Mouse (Mus musculus): ENCODE results near the gene Slc23a3. TPM values are rescaled to one million over a fixed set of nuclear protein-coding genes. Genes with fewer than 3 reads are reported as not detected.

Gene Slc23a3
- polyA plus RNA-seq (2015; fragmentation: Nextera tagmentation; extraction: Ambion mirVana): 0.09 TPM in 1 of 2 replicates, not detected in the other

DNA sequence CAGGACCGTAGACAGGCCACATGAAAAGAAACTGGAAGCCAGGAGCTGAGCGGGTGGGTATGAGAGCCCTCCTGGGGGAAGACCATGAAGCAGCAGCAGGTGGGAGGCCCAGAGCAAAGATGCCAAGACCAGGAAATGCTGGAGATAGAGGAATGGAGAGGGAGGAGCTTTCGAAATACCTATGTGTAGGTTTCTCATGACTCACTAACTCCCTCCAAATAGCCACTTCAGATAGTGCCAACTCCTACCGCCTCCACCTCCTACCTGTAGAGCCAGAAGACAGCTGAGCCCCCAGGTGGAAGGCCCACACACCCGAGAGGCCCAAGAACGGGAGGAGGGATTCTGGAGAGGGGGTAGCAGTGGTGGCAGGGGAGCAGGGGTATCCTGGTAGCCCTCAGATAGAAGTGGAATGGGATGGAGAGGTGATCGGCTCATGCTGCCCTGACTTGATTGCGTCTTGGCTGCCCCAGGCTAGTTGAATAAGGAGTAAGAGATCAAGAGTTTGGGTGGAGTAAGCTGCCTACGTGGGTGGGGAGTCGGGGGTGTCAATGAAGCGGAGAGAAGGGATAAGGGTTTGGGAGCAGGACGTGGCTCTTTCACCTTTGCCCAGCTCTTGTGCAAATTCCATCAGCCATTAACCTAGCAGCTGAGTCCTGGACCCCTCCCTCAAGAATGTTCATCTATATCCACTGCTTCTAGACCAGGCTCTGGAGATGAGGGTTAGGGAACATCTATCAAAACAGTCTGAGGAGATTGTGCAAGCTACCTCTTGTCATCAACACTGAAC lies at the start of gene Slc23a3:
Slc23a3 (minus strand) TSS at position 470 of the 787 bp plus-strand sequence.
- Histone ChIP-seq H3K9me3 (no peaks in the 10 kb centered on the region), H3K4me1 (replicated peaks) (no peaks in the 10 kb centered on the region), H3K27me3 (peaks cover 10% of the 10 kb centered on the region), H3K4me3 (no peak within 1 kb of the TSS), H3K36me3 (peaks cover 36% of the 10 kb centered on the region), H3K9ac (no peak within 1 kb of the TSS), H3K4me2 (no peak within 1 kb of the TSS), H3K27ac (no peak within 1 kb of the TSS)
- no peak for ATAC-seq (ENCODE audit: low FRiP score)
- WGBS: 67% methylated on average over 12 of the region's 12 CpGs

DNA sequence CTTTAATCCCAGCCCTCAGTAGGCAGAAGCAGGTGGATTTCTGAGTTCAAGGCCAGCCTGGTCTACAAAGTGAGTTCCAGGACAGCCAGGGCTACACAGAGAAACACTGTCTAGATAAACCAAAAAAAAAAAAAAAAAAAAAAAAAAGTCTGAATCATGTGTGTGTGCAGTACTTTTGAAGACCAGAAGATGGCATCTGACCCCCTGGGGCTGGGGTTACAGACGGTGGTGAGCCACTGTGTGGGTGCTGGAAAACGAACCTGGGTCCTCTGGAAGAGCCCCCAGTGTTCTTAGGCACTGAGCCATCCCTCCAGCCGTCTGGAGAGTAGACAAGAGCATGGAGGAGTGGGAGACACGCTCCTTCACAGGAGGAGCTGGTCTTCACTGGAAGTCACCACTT lies 48.5 kb upstream of the Slc23a3 start:
- Histone ChIP-seq H3K36me3 (peaks cover 70% of the 10 kb centered on the region), H3K4me2 (no peak overlapping the region), H3K4me3 (no peak overlapping the region), H3K9me3 (no peaks in the 10 kb centered on the region), H3K9ac (no peak overlapping the region), H3K27ac (no peak overlapping the region), H3K4me1 (replicated peaks) (peaks cover 30% of the 10 kb centered on the region), H3K27me3 (no peaks in the 10 kb centered on the region)
- no peak for ATAC-seq (ENCODE audit: low FRiP score)
- 73% methylated on average over 4 of the region's 4 CpGs for WGBS

DNA sequence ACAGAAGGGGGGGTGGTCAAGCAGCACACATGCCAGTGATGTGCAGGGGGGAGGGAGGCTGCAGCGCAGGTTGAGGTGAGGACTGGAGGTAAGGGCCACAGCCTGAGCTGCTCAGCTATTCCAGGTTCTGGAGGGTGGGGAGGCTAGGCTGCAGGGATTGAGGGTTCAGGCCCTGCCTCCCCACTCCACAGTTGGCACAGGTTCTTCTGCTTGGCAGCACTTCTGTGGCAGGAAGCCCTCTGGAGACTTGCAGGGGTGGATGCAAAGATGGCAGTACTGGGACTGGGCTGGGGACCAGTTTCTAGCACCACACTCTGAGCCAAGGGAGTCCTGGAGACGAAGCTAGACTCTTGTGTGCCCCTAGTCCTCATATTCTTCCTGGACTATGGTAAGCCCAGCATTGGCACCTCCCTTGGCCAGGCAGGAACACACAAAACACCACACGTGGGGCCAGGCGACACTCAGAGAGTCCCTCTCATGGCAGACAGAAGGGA lies 47.7 kb upstream of the Slc23a3 start:
- Histone ChIP-seq H3K36me3 (peaks cover 69% of the 10 kb centered on the region), H3K27ac (no peak overlapping the region), H3K4me1 (replicated peaks) (peaks cover 30% of the 10 kb centered on the region), H3K27me3 (no peaks in the 10 kb centered on the region), H3K4me2 (no peak overlapping the region), H3K9me3 (no peaks in the 10 kb centered on the region), H3K9ac (no peak overlapping the region), H3K4me3 (no peak overlapping the region)
- WGBS: 83% methylated on average over 4 of the region's 4 CpGs
- no peak for ATAC-seq (ENCODE audit: low FRiP score)

DNA sequence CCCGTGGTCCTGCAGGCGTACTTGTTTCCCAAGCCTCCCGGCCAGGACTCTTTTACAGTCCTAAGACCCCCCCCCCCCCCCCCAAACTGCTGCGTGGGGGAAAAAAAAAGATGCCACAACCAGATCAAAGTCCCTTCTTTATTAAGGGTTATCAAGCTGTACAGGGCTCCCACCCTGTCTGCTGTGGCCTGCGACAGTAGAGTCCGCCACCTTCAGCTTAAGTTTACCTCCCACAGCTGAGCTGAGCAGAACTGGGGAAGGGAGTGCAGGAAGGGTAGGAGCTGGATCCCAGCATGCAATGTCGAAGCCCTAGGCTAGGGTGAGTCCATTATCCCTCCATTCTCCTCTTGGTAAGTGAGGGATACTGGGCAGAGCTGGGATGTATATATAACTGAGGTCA lies 47.1 kb upstream of the Slc23a3 start:
- Histone ChIP-seq H3K36me3 (peaks cover 69% of the 10 kb centered on the region), H3K4me1 (replicated peaks) (peaks cover 30% of the 10 kb centered on the region), H3K27ac (no peak overlapping the region), H3K4me2 (peak overlapping the region; percentile 100), H3K9me3 (no peaks in the 10 kb centered on the region), H3K27me3 (no peaks in the 10 kb centered on the region), H3K9ac (no peak overlapping the region), H3K4me3 (peak overlapping the region; percentile 59)
- WGBS: 49% methylated on average over 6 of the region's 7 CpGs
- ATAC-seq (ENCODE audit: low FRiP score): no peak

DNA sequence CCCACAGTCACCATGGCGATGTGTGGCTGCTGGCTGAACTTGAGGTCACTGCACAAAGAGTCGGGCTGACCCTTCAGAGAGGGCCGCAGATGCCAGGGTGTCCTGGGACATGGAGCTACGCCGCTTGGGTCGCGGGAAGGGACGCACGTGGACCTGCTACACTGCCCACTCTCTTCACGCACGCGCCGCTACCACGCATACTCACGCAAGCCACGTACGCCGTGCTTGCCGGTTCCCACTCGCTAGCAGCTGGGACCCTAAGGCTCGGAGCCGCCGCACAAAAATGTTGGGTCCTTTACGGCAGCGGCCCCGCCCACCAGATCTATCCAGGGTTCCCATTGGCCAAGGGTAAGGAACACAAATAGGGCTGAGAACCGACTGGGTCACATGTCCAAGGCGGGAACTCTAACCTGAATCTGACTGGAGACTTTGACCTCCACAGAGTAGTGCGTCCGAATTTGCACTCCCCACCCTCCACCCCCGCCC lies 46.5 kb upstream of the Slc23a3 start, which contains the start of gene Abcb6:
Abcb6 (minus strand) TSS at position 288 of the 486 bp plus-strand sequence.
- peaks cover 30% of the 10 kb centered on the region for H3K4me1 ChIP-seq (replicated peaks)
- peak within 1 kb of the TSS; percentile 84 for H3K9ac ChIP-seq

DNA sequence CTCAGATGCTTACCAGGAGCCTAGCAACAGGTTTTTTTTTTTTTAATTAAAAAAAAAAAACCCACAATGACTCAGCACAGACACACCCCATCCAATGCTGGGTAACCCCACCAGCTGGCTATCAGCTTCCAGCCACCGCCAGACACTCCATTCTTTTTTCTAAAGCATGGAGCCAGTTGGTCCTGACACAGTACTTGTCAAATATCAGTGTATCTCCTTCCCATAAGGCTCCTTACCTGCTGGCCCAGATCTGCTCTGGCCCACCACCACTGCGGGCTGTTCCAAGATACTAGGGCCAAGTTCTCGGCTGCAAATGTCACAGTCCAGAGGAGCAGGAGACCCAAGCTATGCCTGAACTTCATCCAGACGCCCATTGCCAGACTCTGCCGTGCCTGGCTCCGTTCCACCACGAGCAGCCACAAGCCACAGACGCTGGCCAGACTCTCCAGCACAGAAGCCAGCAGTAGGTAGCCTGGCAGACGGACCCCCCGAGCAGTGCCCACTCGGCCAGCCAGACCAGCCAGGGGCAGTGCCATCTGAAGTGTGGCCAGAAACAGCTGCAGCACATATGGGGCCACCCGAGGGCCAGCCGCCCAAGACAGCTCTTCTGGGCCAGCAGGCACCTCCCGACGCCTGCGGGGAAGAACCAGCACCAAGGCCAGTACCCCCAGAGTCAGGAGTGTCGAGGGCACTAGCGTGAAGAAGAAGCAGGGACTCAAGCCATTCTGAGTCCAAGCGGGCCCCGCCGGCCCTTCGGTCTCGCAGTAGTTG lies 45.8 kb upstream of the Slc23a3 start:
- Histone ChIP-seq H3K4me1 (replicated peaks) (peaks cover 30% of the 10 kb centered on the region), H3K27ac (peak overlapping the region; percentile 81), H3K9me3 (no peaks in the 10 kb centered on the region), H3K36me3 (peaks cover 69% of the 10 kb centered on the region), H3K9ac (peak overlapping the region; percentile 84), H3K4me3 (peak overlapping the region; percentile 59), H3K4me2 (peak overlapping the region; percentile 100), H3K27me3 (no peaks in the 10 kb centered on the region)
- 10% methylated on average over 23 of the region's 23 CpGs for WGBS
- ATAC-seq (ENCODE audit: low FRiP score): peak; percentile 60

More for the DNA sequence above, 46.5 kb upstream of the Slc23a3 start, which contains the start of gene Abcb6:
- H3K9me3 ChIP-seq: no peaks in the 10 kb centered on the region
- under 1% methylated on average over 31 of the region's 31 CpGs for WGBS
- H3K4me2 ChIP-seq: peak within 1 kb of the TSS; percentile 100
- H3K36me3 ChIP-seq: peaks cover 69% of the 10 kb centered on the region
- H3K27ac ChIP-seq: peak within 1 kb of the TSS; percentile 81
- no peaks in the 10 kb centered on the region for H3K27me3 ChIP-seq
- peak; percentile 91 for ATAC-seq (ENCODE audit: low FRiP score)
- H3K4me3 ChIP-seq: peak within 1 kb of the TSS; percentile 59

DNA sequence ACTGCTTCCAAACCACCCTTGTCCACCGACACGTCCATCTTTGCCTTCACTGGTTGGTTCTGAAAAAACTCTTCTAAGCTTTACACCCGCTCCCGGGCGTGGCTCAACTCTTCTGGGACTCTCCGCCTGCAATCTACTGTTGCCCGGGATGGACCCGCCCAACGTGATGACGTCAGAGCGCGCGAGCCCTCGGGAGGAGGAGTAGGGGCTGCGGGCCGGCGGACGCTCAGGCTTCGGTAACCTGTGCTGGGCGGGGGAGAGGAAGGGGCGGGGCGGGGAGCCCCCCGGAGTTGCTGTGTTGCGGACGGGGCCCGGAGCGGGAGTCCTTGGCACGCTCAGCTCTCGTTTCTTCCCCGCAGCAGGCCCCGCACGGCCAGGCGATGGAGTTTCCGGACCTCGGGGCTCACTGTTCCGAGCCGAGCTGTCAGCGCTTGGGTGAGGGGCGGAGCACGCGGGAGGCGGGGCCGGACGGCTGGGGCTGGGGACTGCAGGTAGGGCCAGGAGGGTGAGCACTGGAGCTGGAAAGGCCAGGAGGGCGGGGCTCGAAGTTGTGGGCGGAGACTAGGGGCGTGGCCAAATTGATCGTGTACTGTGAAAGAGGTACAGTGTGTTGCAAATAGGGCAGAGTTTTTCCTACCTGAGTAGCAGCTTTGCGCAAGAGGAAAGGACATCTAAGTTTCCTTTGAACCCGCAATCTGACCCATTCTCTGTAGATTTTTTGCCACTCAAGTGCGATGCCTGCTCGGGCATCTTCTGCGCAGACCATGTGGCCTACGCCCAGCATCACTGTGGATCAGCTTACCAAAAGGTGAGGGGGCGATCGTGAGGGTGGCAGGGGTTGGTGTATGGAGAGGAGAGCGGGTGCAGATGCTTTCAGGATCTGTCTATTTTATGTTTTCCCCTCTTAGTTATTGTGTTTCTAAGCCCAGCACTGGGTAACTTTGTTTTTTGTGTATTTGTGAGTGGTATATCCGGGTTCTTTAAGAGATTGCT lies 35.1 kb upstream of the Slc23a3 start, which contains the start of gene Zfand2b:
Zfand2b (plus strand) TSS at position 175 of the 993 bp plus-strand sequence.
- peak within 1 kb of the TSS; percentile 72 for H3K4me3 ChIP-seq
- H3K36me3 ChIP-seq: peaks cover 36% of the 10 kb centered on the region
- ATAC-seq (ENCODE audit: low FRiP score): peak; percentile 96
- peak within 1 kb of the TSS; percentile 75 for H3K4me2 ChIP-seq
- no peaks in the 10 kb centered on the region for H3K27me3 ChIP-seq
- under 1% methylated on average over 58 of the region's 59 CpGs for WGBS
- H3K9me3 ChIP-seq: no peaks in the 10 kb centered on the region
- H3K9ac ChIP-seq: peak within 1 kb of the TSS; percentile 76
- H3K27ac ChIP-seq: peak within 1 kb of the TSS; percentile 94
- peaks cover 15% of the 10 kb centered on the region for H3K4me1 ChIP-seq (replicated peaks)

DNA sequence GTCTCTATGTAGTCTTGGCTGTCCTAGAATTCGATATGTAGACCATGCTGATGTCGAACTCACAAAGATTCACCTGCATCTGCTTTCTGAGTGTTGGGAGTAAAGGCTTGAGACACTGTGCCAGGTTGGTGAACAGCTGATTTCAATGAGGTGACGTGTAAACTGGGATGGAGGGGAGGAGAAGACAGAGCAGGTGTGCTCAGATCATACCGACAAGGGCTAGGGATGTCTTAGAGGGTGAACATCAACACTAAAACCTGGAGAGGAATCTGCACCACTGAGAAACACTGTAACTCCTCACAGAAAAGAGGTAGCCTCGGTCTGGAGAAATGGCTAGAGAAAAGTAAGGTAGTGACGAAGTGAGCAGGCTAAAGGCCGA lies 34.4 kb upstream of the Slc23a3 start:
- WGBS: 8% methylated on average over 7 of the region's 7 CpGs
- Histone ChIP-seq H3K4me1 (replicated peaks) (peaks cover 15% of the 10 kb centered on the region), H3K36me3 (peaks cover 30% of the 10 kb centered on the region), H3K27me3 (no peaks in the 10 kb centered on the region), H3K4me3 (peak overlapping the region; percentile 72), H3K9ac (peak overlapping the region; percentile 76; the same call in 1 of the 2 replicates), H3K4me2 (peak overlapping the region; percentile 75), H3K27ac (peak overlapping the region; percentile 56), H3K9me3 (no peaks in the 10 kb centered on the region)
- ATAC-seq (ENCODE audit: low FRiP score): peak; percentile 53

DNA sequence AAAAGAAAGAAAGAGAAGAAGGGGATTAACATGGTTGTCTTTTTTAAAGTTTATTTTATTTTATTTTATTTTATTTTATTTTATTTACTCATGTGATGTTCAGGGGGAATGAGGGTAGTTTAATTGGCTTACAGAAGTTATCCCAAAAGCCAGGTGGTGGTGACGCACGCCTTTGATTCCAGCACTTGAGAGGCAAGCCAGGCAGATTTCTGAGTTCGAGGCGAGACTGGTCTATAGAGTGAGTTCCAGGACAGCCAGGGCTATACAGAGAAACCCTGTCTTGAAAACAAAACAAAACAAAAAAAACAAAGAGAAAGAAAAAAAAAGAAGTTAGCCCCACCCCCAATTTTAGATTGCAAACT lies 26.5 kb upstream of the Slc23a3 start:
- H3K27me3 ChIP-seq: no peaks in the 10 kb centered on the region
- WGBS: 84% methylated on average over 4 of the region's 4 CpGs
- H3K4me2 ChIP-seq: no peak overlapping the region
- no peaks in the 10 kb centered on the region for H3K9me3 ChIP-seq
- ATAC-seq (ENCODE audit: low FRiP score): no peak
- H3K9ac ChIP-seq: no peak overlapping the region
- H3K4me3 ChIP-seq: no peak overlapping the region
- H3K27ac ChIP-seq: no peak overlapping the region
- H3K36me3 ChIP-seq: no peaks in the 10 kb centered on the region
- no peaks in the 10 kb centered on the region for H3K4me1 ChIP-seq (replicated peaks)

DNA sequence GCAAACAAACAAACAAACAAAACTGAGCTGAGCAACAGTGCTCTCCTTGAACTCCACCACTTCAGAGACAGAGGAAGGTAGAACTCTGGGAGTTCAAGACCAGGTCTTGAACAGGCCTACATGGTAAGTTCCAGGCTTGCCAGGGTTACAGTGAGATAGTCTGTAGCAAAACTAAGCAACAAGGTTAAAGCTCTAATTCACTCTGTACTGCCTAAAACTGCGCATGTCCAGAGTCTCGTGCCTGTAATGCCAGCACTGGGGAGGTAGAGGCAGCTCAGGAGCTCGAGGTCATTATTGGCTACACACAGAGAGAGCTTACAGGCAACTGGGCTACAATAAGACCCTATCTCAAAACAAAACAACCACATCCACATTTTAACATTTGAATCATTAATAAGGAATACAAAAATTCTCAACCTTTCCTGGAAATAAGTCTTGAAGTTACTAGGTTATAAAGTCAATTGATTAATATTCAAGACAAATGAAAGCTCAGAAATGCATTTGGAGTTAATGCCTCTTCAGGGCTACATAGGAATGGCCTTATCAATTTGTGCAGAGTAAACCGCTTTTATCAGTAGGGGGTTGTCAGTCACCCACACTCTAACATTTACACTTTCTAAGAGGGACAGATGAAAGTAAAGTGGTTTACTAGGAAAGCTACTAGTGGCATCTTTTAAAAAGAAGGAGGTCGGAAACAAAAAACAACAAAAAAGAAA lies 26.0 kb upstream of the Slc23a3 start:
- no peak for ATAC-seq (ENCODE audit: low FRiP score)
- no peaks in the 10 kb centered on the region for H3K9me3 ChIP-seq
- no peaks in the 10 kb centered on the region for H3K36me3 ChIP-seq
- no peak overlapping the region for H3K4me2 ChIP-seq
- no peak overlapping the region for H3K4me3 ChIP-seq
- no peak overlapping the region for H3K9ac ChIP-seq
- H3K27me3 ChIP-seq: no peaks in the 10 kb centered on the region
- no peaks in the 10 kb centered on the region for H3K4me1 ChIP-seq (replicated peaks)
- H3K27ac ChIP-seq: no peak overlapping the region
- WGBS: 73% methylated on average over 5 of the region's 5 CpGs

DNA sequence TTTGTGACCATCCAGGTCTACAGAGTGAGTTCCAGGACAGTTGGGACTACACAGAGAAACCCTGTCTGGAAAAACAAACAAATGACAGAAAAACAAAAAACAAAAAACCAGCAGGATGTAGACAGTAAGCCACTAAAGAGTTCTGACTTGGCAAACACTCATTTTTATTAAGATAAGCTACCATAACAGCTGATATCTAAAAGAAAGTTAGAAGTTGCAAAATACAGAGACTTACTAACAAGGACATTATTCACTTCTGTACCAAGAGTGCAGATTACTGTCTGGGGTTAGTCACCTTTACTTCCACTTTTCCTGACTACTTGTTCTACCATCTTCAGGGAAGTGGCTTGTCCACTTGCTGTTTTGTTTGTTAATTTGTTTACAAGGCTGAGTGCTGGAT lies 25.3 kb upstream of the Slc23a3 start:
- Histone ChIP-seq H3K4me3 (no peak overlapping the region), H3K9me3 (no peaks in the 10 kb centered on the region), H3K27me3 (no peaks in the 10 kb centered on the region), H3K4me2 (no peak overlapping the region), H3K36me3 (no peaks in the 10 kb centered on the region), H3K9ac (no peak overlapping the region), H3K4me1 (replicated peaks) (no peaks in the 10 kb centered on the region), H3K27ac (no peak overlapping the region)
- no peak for ATAC-seq (ENCODE audit: low FRiP score)

Data from hindbrain, embryonic 13.5 days (tissue).